Mouse (Mus musculus) CH12.LX (cell line): Measurements from ENCODE around the gene Cfap46. TPM values are rescaled to one million over a fixed set of nuclear protein-coding genes. Genes with fewer than 3 reads are reported as not detected.

Experiments
- DNase-seq: peaks from one replicate; pipeline ENCODE4 v3.0.0-alpha.2; 2013; ENCODE audit errors: extremely low read depth
- H3K27ac ChIP-seq: 2 replicates; pipeline ENCODE4 v1.5.1; 2012; ENCODE audit warnings: low read depth, mild to moderate bottlenecking, control low read depth, moderate library complexity; ENCODE audit not compliant: insufficient read depth
- H3K27me3 ChIP-seq: replicated peaks from 2 replicates; pipeline ENCODE3; 2012; ENCODE audit warnings: inconsistent platforms
- H3K36me3 ChIP-seq, 2 experiments: replicated peaks in 1 of 2; 2 replicates each; pipeline versions ENCODE3 to v1.6.1; 2012; ENCODE audit warnings: inconsistent platforms in 1 of 2, low read length in 1 of 2, mild to moderate bottlenecking in 1 of 2, mixed read lengths in 1 of 2, moderate library complexity in 1 of 2; ENCODE audit not compliant: control insufficient read depth in 1 of 2, insufficient read depth in 1 of 2
- H3K4me1 ChIP-seq, 2 experiments: 2 replicates each; pipeline ENCODE4 v1.6.1; 2012; ENCODE audit warnings: inconsistent platforms in 1 of 2, moderate library complexity in 1 of 2; ENCODE audit not compliant: insufficient read depth in 2 of 2, control insufficient read depth in 1 of 2
- H3K4me2 ChIP-seq: 2 replicates; pipeline ENCODE4 v1.6.1; 2012; ENCODE audit warnings: low read depth, mild to moderate bottlenecking, control low read depth; ENCODE audit not compliant: poor library complexity, insufficient read depth, severe bottlenecking
- H3K4me3 ChIP-seq, 3 experiments: fragments of 150-350 bp in 1 of 3; sonication (generic) in 1 of 3; replicated peaks in 1 of 3; 2 replicates each; pipeline versions ENCODE3 to v1.5.1; 2011 to 2012; ENCODE audit warnings: low read depth in 2 of 3, low read length in 2 of 3, mild to moderate bottlenecking in 2 of 3, moderate library complexity in 2 of 3, control low read depth in 1 of 3, improper control_type of control experiment in 1 of 3, inconsistent platforms in 1 of 3, mixed read lengths in 1 of 3; ENCODE audit not compliant: poor library complexity in 1 of 3
- H3K79me2 ChIP-seq: replicated peaks from 2 replicates; pipeline ENCODE4 v1.6.1; 2012; ENCODE audit warnings: mild to moderate bottlenecking, moderate library complexity; ENCODE audit not compliant: control insufficient read depth, poor library complexity, insufficient read depth, severe bottlenecking; ENCODE audit errors: extremely low read depth
- H3K9ac ChIP-seq: 2 replicates; pipeline ENCODE4 v1.6.1; 2012; ENCODE audit warnings: low read depth, mild to moderate bottlenecking, control low read depth, moderate library complexity; ENCODE audit not compliant: insufficient read depth
- H3K9me3 ChIP-seq: replicated peaks from 2 replicates; pipeline ENCODE3; 2012; ENCODE audit warnings: low read length, inconsistent platforms, mixed read lengths
- CHD1 ChIP-seq: IDR thresholded peaks from 2 replicates; pipeline ENCODE4 v1.6.1; 2012; ENCODE audit warnings: low read depth, low read length, improper control_type of control experiment, inconsistent platforms
- CTCF ChIP-seq, 2 experiments: IDR thresholded peaks in 1 of 2; conservative IDR thresholded peaks in 1 of 2; 2 replicates each; pipeline ENCODE4 v1.5.1; 2011 to 2012; ENCODE audit warnings: low read depth in 2 of 2, low read length in 2 of 2, improper control_type of control experiment in 1 of 2, inconsistent platforms in 1 of 2, mild to moderate bottlenecking in 1 of 2, moderate library complexity in 1 of 2
- E2F4 ChIP-seq: IDR thresholded peaks from 2 replicates; pipeline ENCODE4 v1.6.1; 2011; ENCODE audit warnings: low read depth, low read length, improper control_type of control experiment; ENCODE audit not compliant: insufficient replicate concordance
- ETS1 ChIP-seq: conservative IDR thresholded peaks from 2 replicates; pipeline ENCODE4 v1.6.1; 2012; ENCODE audit warnings: low read depth, mild to moderate bottlenecking, inconsistent platforms, low read length, improper control_type of control experiment, moderate library complexity
- KAT2A ChIP-seq: IDR thresholded peaks from 2 replicates; pipeline ENCODE4 v1.6.1; 2012; ENCODE audit warnings: low read length, improper control_type of control experiment, inconsistent platforms; ENCODE audit not compliant: insufficient replicate concordance
- MAZ ChIP-seq: IDR thresholded peaks from 2 replicates; pipeline ENCODE4 v1.6.1; 2012; ENCODE audit warnings: low read depth, mild to moderate bottlenecking, inconsistent platforms, low read length, improper control_type of control experiment, moderate library complexity
- MEF2A ChIP-seq: IDR thresholded peaks from 2 replicates; pipeline ENCODE4 v1.6.1; 2014; ENCODE audit warnings: low read depth, mild to moderate bottlenecking, inconsistent platforms, low read length, improper control_type of control experiment, borderline replicate concordance
- POLR2A ChIP-seq: IDR thresholded peaks from 2 replicates; pipeline ENCODE4 v1.6.1; 2011; ENCODE audit warnings: low read depth, mild to moderate bottlenecking, improper control_type of control experiment, low read length
- RCOR1 ChIP-seq: conservative IDR thresholded peaks from 2 replicates; pipeline ENCODE4 v1.6.1; 2012; ENCODE audit warnings: low read depth, mild to moderate bottlenecking, inconsistent platforms, low read length, improper control_type of control experiment
- SIN3A ChIP-seq: IDR thresholded peaks from 2 replicates; pipeline ENCODE4 v1.6.1; 2012; ENCODE audit warnings: low read length, improper control_type of control experiment, inconsistent platforms
- USF2 ChIP-seq: conservative IDR thresholded peaks from 2 replicates; pipeline ENCODE4 v1.6.1; 2011; ENCODE audit warnings: low read depth, low read length, improper control_type of control experiment
- dilution Hi-C: fragments of 300-500 bp; cut with MboI; formaldehyde crosslinking; loops from 2 replicates; pipeline ENCODE4 v1.14.3; 2020; ENCODE audit warnings: low sequenced_read_pairs; ENCODE audit not compliant: extremely low pct_unique_long_range_greater_than_20kb, extremely low pct_ligation_motif_present
- in situ Hi-C: fragments of 300-500 bp; cut with MboI; formaldehyde crosslinking; loops from 3 replicates; pipeline ENCODE4 v1.14.3; 2019; ENCODE audit warnings: low sequenced_read_pairs, low pct_ligation_motif_present, low pct_unique_long_range_greater_than_20kb, mixed read lengths
- polyA plus RNA-seq: library from polyadenylated mRNA; unstranded; fragments of >175 nt; gene quantifications from 2 replicates; pipeline ENCODE4 v1.2.1, GENCODE M21; 2012; ENCODE audit warnings: low read depth; ENCODE audit not compliant: insufficient read length
- total RNA-seq, 2 experiments: library from RNA; depleted of rRNA; stranded (reverse); fragments of 300-350 nt in 1 of 2; fragments of >200 nt in 1 of 2; gene quantifications; 2 replicates each; pipeline ENCODE4 v1.2.3; 2012 to 2014

Cfap46 gene
- total and polyA plus RNA-seq, 3 experiments, result 0.11 to 0.13 (median 0.11) TPM

GRCm38 (mm10) chr7:139585183-139585821 lies 98.3 kb downstream of the Cfap46 start:
- Histone ChIP-seq H3K27me3 (peaks cover 2% of the 10 kb centered on the region), H3K79me2 (no peaks in the 10 kb centered on the region), H3K4me3 (no peak overlapping the region), H3K4me1 (peaks cover 0 to 18% of the 10 kb centered on the region in 2 experiments; a peak in 2 of 4 replicates), H3K36me3 (peaks cover 0 to 3% of the 10 kb centered on the region in 2 experiments), H3K9ac (no peak overlapping the region), H3K9me3 (peaks cover 46% of the 10 kb centered on the region), H3K27ac (no peak overlapping the region), H3K4me2 (no peak overlapping the region)
- TF ChIP-seq MAZ, result no peak
- TF ChIP-seq E2F4, result no peak
- no peak for TF ChIP-seq MEF2A
- no peak for TF ChIP-seq POLR2A
- TF ChIP-seq ETS1, result no peak
- no peak for TF ChIP-seq RCOR1
- no peak for TF ChIP-seq CHD1
- in situ Hi-C loops (no loop called here), dilution Hi-C loops (no loop called here)
- no peak for DNase-seq

- peaks cover 0 to 18% of the 10 kb centered on the region in 2 experiments; a peak in 2 of 4 replicates for H3K4me1 ChIP-seq
- peaks cover 46% of the 10 kb centered on the region for H3K9me3 ChIP-seq
- peaks cover 2% of the 10 kb centered on the region for H3K27me3 ChIP-seq
- in situ Hi-C loops (no loop called here), dilution Hi-C loops (no loop called here)
- H3K9ac ChIP-seq, result no peak overlapping the region
- TF ChIP-seq POLR2A (no peak), USF2 (no peak)
- H3K4me2 ChIP-seq, result no peak overlapping the region
- no peak overlapping the region for H3K27ac ChIP-seq
- no peaks in the 10 kb centered on the region for H3K79me2 ChIP-seq
- peaks cover 0 to 3% of the 10 kb centered on the region in 2 experiments for H3K36me3 ChIP-seq
- DNase-seq, result no peak
- no peak overlapping the region for H3K4me3 ChIP-seq
Observed at GRCm38 (mm10) chr7:139584221-139585175, 99.1 kb downstream of the Cfap46 start.

- Histone ChIP-seq H3K27ac (no peak overlapping the region), H3K4me3 (no peak overlapping the region), H3K9me3 (peaks cover 46% of the 10 kb centered on the region), H3K4me2 (no peak overlapping the region), H3K27me3 (no peaks in the 10 kb centered on the region), H3K36me3 (peaks cover 0 to 13% of the 10 kb centered on the region in 2 experiments), H3K79me2 (no peaks in the 10 kb centered on the region), H3K9ac (no peak overlapping the region), H3K4me1 (peaks cover 0 to 12% of the 10 kb centered on the region in 2 experiments; a peak in 2 of 4 replicates)
- in situ Hi-C loops (no loop called here), dilution Hi-C loops (no loop called here)
- TF ChIP-seq SIN3A (no peak), POLR2A (no peak), CTCF (conservative IDR thresholded peaks at IDR 0.05 in 1 of 2, IDR thresholded peaks at IDR 0.05 in 1 of 2; ENCODE audit: low read depth in 2 of 2, low read length in 2 of 2) (no peak), KAT2A (no peak), E2F4 (no peak)
- DNase-seq, result no peak
Observed at GRCm38 (mm10) chr7:139583094-139583737, 100.4 kb downstream of the Cfap46 start.
